Mouse (Mus musculus) megakaryocyte, embryonic 14.5 days (primary cell): Measurements from ENCODE around the gene Frmd6. TPM values are rescaled to one million over a fixed set of nuclear protein-coding genes. Genes with fewer than 3 reads are reported as not detected.

Experiments
- H3K27me3 ChIP-seq: replicated peaks from 2 replicates; pipeline ENCODE3; 2012; ENCODE audit warnings: inconsistent platforms
- H3K36me3 ChIP-seq: replicated peaks from 2 replicates; pipeline ENCODE3; 2012; ENCODE audit warnings: low read length, inconsistent platforms, mixed read lengths
- H3K4me1 ChIP-seq: 2 replicates; pipeline ENCODE4 v1.6.1; 2012; ENCODE audit warnings: inconsistent platforms
- H3K4me3 ChIP-seq: replicated peaks from 2 replicates; pipeline ENCODE3; 2012; ENCODE audit warnings: moderate library complexity, mild to moderate bottlenecking, inconsistent platforms
- H3K9me3 ChIP-seq: 2 replicates; pipeline ENCODE4 v1.6.1; 2012; ENCODE audit warnings: inconsistent platforms
- FLI1 ChIP-seq: IDR thresholded peaks from 2 replicates; pipeline ENCODE4 v1.6.1; 2012; ENCODE audit warnings: low read length, inconsistent platforms, mixed read lengths
- GATA1 ChIP-seq: IDR thresholded peaks from 3 replicates; pipeline ENCODE4 v1.6.1; 2012; ENCODE audit warnings: mixed read lengths, low read length, inconsistent platforms, borderline replicate concordance
- polyA plus RNA-seq: library from polyadenylated mRNA; stranded (reverse); fragments of >175 nt; gene quantifications from 2 replicates; pipeline ENCODE4 v1.2.3, GENCODE M21; 2012; ENCODE audit warnings: low replicate concordance; ENCODE audit not compliant: insufficient read depth

The Frmd6 gene
- polyA plus RNA-seq, 1 experiment = 4.0 TPM

DNA sequence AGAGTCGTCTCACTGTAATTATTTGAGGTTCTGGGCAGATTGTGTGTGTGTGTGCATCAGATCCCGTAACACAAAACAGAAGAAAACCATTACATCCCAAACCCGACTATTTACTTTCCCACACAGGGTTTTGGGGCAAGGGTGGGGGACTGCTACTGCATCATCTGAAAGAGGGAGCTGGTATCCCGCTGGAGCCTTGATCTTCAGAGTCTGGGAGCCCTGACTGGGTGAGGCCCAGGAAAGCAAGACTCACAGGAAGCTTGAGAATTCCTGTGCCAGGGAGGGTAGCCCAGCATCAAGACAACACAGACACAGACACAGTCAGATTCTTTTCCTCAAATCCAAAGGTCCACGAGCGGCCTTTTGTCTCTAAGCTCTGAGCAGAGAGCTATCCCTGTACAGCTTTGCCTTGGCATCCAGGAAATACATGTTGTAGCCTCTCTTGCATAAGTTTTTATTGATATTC, 41.0 kb upstream of the Frmd6 start:
- Histone ChIP-seq H3K4me3 (no peak overlapping the region), H3K36me3 (no peaks in the 10 kb centered on the region), H3K9me3 (no peaks in the 10 kb centered on the region), H3K27me3 (peaks cover 26% of the 10 kb centered on the region), H3K4me1 (peaks cover 4% of the 10 kb centered on the region; the same call in 1 of the 2 replicates)
- TF ChIP-seq GATA1 (no peak), FLI1 (no peak)

GRCm38 (mm10) chr12:70789341-70789740, 36.0 kb upstream of the Frmd6 start:
- H3K4me1 ChIP-seq = no peaks in the 10 kb centered on the region
- no peak overlapping the region for H3K4me3 ChIP-seq
- no peaks in the 10 kb centered on the region for H3K36me3 ChIP-seq
- peaks cover 9% of the 10 kb centered on the region for H3K27me3 ChIP-seq
- TF ChIP-seq FLI1 (no peak), GATA1 (no peak)
- no peaks in the 10 kb centered on the region; the same call in 1 of the 2 replicates for H3K9me3 ChIP-seq

- Histone ChIP-seq H3K4me1 (no peaks in the 10 kb centered on the region), H3K27me3 (peaks cover 6% of the 10 kb centered on the region), H3K4me3 (no peak overlapping the region), H3K9me3 (peaks cover 4% of the 10 kb centered on the region; the same call in 1 of the 2 replicates), H3K36me3 (no peaks in the 10 kb centered on the region)
- TF ChIP-seq FLI1 (no peak), GATA1 (no peak)
Observed at GRCm38 (mm10) chr12:70793291-70793690, 32.0 kb upstream of the Frmd6 start.

GRCm38 (mm10) chr12:70794543-70795388, 30.5 kb upstream of the Frmd6 start:
- H3K36me3 ChIP-seq = no peaks in the 10 kb centered on the region
- no peak overlapping the region for H3K4me3 ChIP-seq
- peaks cover 12% of the 10 kb centered on the region for H3K27me3 ChIP-seq
- peaks cover 4% of the 10 kb centered on the region; the same call in 1 of the 2 replicates for H3K9me3 ChIP-seq
- TF ChIP-seq GATA1 (no peak), FLI1 (no peak)
- no peaks in the 10 kb centered on the region for H3K4me1 ChIP-seq

- TF ChIP-seq GATA1 (no peak), FLI1 (no peak)
- Histone ChIP-seq H3K27me3 (peaks cover 15% of the 10 kb centered on the region), H3K36me3 (no peaks in the 10 kb centered on the region), H3K4me1 (no peaks in the 10 kb centered on the region), H3K9me3 (peaks cover 4% of the 10 kb centered on the region; the same call in 1 of the 2 replicates), H3K4me3 (no peak overlapping the region)
Observed at GRCm38 (mm10) chr12:70795389-70795711, 30.0 kb upstream of the Frmd6 start.

DNA sequence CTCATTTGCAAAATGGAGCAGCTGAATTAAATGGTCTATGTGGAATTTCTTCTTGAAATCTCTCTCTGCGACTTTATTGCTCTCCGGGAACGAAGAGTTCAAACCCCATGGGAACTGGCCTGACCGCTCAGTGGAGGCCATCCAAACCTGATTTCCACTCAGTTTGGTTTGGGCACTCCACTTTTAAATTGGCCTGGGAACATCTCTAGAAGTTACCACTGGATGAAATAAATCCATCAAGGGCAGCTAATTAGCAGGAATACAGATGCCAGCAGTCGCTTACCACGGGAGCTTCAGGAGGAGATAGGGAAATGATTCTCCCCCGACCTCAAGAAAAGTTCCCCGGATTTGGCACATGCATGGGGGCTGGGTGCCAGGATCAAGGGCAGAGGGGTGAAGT, 26.8 kb upstream of the Frmd6 start:
- no peak overlapping the region for H3K4me3 ChIP-seq
- H3K4me1 ChIP-seq = peaks cover 3% of the 10 kb centered on the region; the same call in 1 of the 2 replicates
- peaks cover 17% of the 10 kb centered on the region for H3K27me3 ChIP-seq
- H3K36me3 ChIP-seq = no peaks in the 10 kb centered on the region
- peaks cover 4% of the 10 kb centered on the region; the same call in 1 of the 2 replicates for H3K9me3 ChIP-seq
- TF ChIP-seq FLI1 (no peak), GATA1 (no peak)

GRCm38 (mm10) chr12:70799231-70800002, 25.9 kb upstream of the Frmd6 start:
- Histone ChIP-seq H3K27me3 (peaks cover 17% of the 10 kb centered on the region), H3K4me3 (no peak overlapping the region), H3K4me1 (peaks cover 3% of the 10 kb centered on the region; the same call in 1 of the 2 replicates), H3K9me3 (peaks cover 4% of the 10 kb centered on the region; the same call in 1 of the 2 replicates), H3K36me3 (no peaks in the 10 kb centered on the region)
- TF ChIP-seq GATA1 (no peak), FLI1 (no peak)

DNA sequence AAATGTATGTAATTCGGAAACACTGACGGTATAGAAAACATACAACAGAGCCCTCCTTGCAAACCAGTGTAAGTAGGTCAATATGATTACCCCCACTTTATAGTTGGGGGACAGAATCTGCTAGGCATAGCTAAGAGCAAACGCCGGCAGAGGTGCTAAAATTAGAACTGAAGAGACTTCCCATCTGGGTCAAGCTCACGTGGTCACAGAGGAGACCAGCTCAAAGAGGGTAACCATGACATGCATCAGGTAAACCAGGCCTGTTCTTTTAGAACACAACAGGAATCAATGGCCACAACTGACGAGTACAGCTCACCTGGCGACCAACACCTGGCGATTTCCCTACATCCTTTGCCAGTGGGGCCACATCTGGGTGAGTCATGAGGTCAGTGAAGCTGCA, 25.2 kb upstream of the Frmd6 start:
- Histone ChIP-seq H3K4me1 (peaks cover 3% of the 10 kb centered on the region; the same call in 1 of the 2 replicates), H3K36me3 (no peaks in the 10 kb centered on the region), H3K9me3 (peaks cover 4% of the 10 kb centered on the region; the same call in 1 of the 2 replicates), H3K27me3 (peaks cover 17% of the 10 kb centered on the region), H3K4me3 (no peak overlapping the region)
- no peak for TF ChIP-seq GATA1
- TF ChIP-seq FLI1 = no peak

- TF ChIP-seq FLI1 = no peak
- TF ChIP-seq GATA1 = no peak
- H3K4me3 ChIP-seq = no peak overlapping the region
- H3K4me1 ChIP-seq = peaks cover 3% of the 10 kb centered on the region; the same call in 1 of the 2 replicates
- H3K9me3 ChIP-seq = peaks cover 4% of the 10 kb centered on the region; the same call in 1 of the 2 replicates
- H3K36me3 ChIP-seq = no peaks in the 10 kb centered on the region
- peaks cover 20% of the 10 kb centered on the region for H3K27me3 ChIP-seq
Observed at GRCm38 (mm10) chr12:70801361-70801760, 24.0 kb upstream of the Frmd6 start.

- no peak for TF ChIP-seq FLI1
- no peak for TF ChIP-seq GATA1
- H3K4me1 ChIP-seq = peaks cover 3% of the 10 kb centered on the region; the same call in 1 of the 2 replicates
- H3K27me3 ChIP-seq = peaks cover 21% of the 10 kb centered on the region
- no peaks in the 10 kb centered on the region for H3K36me3 ChIP-seq
- H3K9me3 ChIP-seq = no peaks in the 10 kb centered on the region
- H3K4me3 ChIP-seq = no peak overlapping the region
Observed at GRCm38 (mm10) chr12:70803494-70803893, 21.8 kb upstream of the Frmd6 start.
